Mouse (Mus musculus) cerebellum, adult 9-11 months (tissue): ENCODE data around the gene Cmklr1.
A peak's percentile ranks its signal among the peaks of the same experiment; 100 is the strongest.

Experiments
- DNase-seq: peaks from one replicate; pipeline ENCODE4 v3.0.0; 2022

Cmklr1 gene

GRCm38 (mm10) chr5:113648647-113649211 lies 1.5 kb downstream of the Cmklr1 start:
- DNase-seq = no peak

GRCm38 (mm10) chr5:113647141-113647540 lies 3.1 kb downstream of the Cmklr1 start:
- no peak for DNase-seq

- no peak for DNase-seq
These were observed 5.7 kb downstream of the Cmklr1 start for GRCm38 (mm10) chr5:113644520-113644919.

- peak; percentile 89 for DNase-seq
These were observed 6.9 kb downstream of the Cmklr1 start for GRCm38 (mm10) chr5:113643107-113643848.

- DNase-seq = no peak
These were observed 9.2 kb downstream of the Cmklr1 start for GRCm38 (mm10) chr5:113641066-113641465.

- DNase-seq = no peak
These were observed 11.1 kb downstream of the Cmklr1 start for GRCm38 (mm10) chr5:113639126-113639525.

- no peak for DNase-seq
These were observed 12.2 kb downstream of the Cmklr1 start for GRCm38 (mm10) chr5:113638055-113638454.

- DNase-seq = peak; percentile 73
These were observed 12.6 kb downstream of the Cmklr1 start for GRCm38 (mm10) chr5:113637631-113638030.

GRCm38 (mm10) chr5:113635861-113636565 lies 14.2 kb downstream of the Cmklr1 start:
- no peak for DNase-seq

- no peak for DNase-seq
These were observed 15.2 kb downstream of the Cmklr1 start for GRCm38 (mm10) chr5:113634887-113635610.

GRCm38 (mm10) chr5:113634024-113634651 lies 16.1 kb downstream of the Cmklr1 start:
- peak; percentile 83 for DNase-seq

GRCm38 (mm10) chr5:113633037-113633714 lies 17.1 kb downstream of the Cmklr1 start:
- DNase-seq = no peak

GRCm38 (mm10) chr5:113630116-113630515 lies 20.1 kb downstream of the Cmklr1 start:
- no peak for DNase-seq

- DNase-seq = no peak
These were observed 21.0 kb downstream of the Cmklr1 start for GRCm38 (mm10) chr5:113629248-113629647.

- DNase-seq = no peak
These were observed 22.3 kb downstream of the Cmklr1 start for GRCm38 (mm10) chr5:113627820-113628437.

- DNase-seq = no peak
These were observed 23.2 kb downstream of the Cmklr1 start for GRCm38 (mm10) chr5:113626991-113627390.

GRCm38 (mm10) chr5:113626352-113626751 lies 23.9 kb downstream of the Cmklr1 start:
- no peak for DNase-seq

- peak; percentile 69 for DNase-seq
These were observed 25.2 kb downstream of the Cmklr1 start for GRCm38 (mm10) chr5:113625068-113625467.

- no peak for DNase-seq
These were observed 27.2 kb downstream of the Cmklr1 start for GRCm38 (mm10) chr5:113623052-113623451.

GRCm38 (mm10) chr5:113620999-113621398 lies 29.2 kb downstream of the Cmklr1 start:
- no peak for DNase-seq

GRCm38 (mm10) chr5:113620130-113620716 lies 30.0 kb downstream of the Cmklr1 start:
- peak; percentile 73 for DNase-seq
